In the genomic region with DNA sequence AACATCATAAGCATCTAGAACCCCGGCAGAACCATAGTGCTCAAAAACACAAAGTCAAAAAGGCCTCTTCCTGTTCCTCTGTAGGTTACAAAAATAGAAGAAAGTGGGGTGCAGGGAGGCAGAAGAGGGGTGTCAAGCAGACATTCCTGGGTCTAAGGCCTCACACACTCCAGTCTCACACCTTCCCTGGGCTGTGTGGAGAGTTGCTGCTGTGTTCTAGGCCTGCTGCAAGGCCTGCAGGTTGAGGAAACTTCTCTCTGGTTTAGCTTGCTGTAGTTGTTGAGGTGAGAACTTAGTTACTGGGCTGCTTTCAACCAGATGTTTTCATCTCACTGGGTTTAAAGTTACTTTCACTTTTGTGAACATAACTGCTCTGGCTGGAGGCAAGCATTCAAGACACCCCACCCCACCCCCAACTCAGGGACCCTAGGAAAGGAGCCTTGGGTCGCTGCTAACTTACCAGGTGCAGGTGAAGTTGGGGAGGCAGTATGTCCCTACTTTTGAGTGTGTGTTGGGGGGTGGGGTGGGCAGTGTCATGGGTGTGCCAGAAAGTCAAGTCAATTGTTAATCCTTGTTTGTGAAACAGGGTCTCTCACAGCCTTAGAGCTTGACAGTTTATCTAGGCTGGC, we compare ENCODE assay signal across 17 mouse cellular contexts.
A peak's percentile ranks its signal among the peaks of the same experiment; 100 is the strongest.
DNase-seq lines count a peak whose midpoint lies in the region; ATAC-seq lines count a peak whose summit lies in the region.
"Had no signal": no experiment of that assay in that cellular context is flagged by ENCODE, and none has a peak within 500 bp of the region (broad histone marks: within the 10 kb centered on the region; RNA-seq: fewer than 3 reads in every experiment).

No protein-coding gene starts in this region.

- H3K27me3 ChIP-seq in heart, embryonic 16.5 days (ENCODE audit: control insufficient read depth, insufficient read depth, low read length), result no peaks in the 10 kb centered on the region
- H3K27me3 ChIP-seq in megakaryocyte, embryonic 14.5 days (replicated peaks), result peaks cover 5% of the 10 kb centered on the region
- H3K27me3 ChIP-seq: liver, embryonic 12.5 days; lung, embryonic 15.5 days had no signal

- DNase-seq in heart, postnatal 10 days, result no peak
- DNase-seq in thymus, postnatal 25 days, result peak; percentile 79
- DNase-seq in left cerebral cortex, postnatal 14 days (ENCODE audit: low spot score in 2 of 2), result no peak
- no peak for DNase-seq in layer of hippocampus, adult 8-10 months (ENCODE audit: low spot score in 2 of 2)
- DNase-seq in left cerebral cortex, postnatal 36 days (ENCODE audit: low spot score in 2 of 2), result no peak
- DNase-seq: cerebellum, postnatal 25 days; gastrocnemius, postnatal 10 days; heart, postnatal 36 days; right cerebral cortex, postnatal 14 days had no signal

- no peaks in the 10 kb centered on the region for H3K36me3 ChIP-seq in heart, embryonic 16.5 days (ENCODE audit: control insufficient read depth, insufficient read depth)
- no peaks in the 10 kb centered on the region for H3K36me3 ChIP-seq in megakaryocyte, embryonic 14.5 days (replicated peaks; ENCODE audit: low read length)
- H3K36me3 ChIP-seq: G1E; liver, embryonic 12.5 days; lung, embryonic 15.5 days had no signal

- ATAC-seq in heart, embryonic 16.5 days (replicated peaks; ENCODE audit: extremely low read depth, insufficient read depth, low FRiP score), result 0 out of 2 replicates have a peak, but pooled peaks have one; percentile 34
- ATAC-seq in activated CD4-positive, CD25-positive, alpha-beta regulatory T cell, adult 4 months, result peak; percentile 60
- ATAC-seq: forebrain, embryonic 16.5 days; hindbrain, postnatal 0 days; liver, embryonic 12.5 days had no signal

- no peaks in the 10 kb centered on the region for H3K4me1 ChIP-seq in heart, embryonic 16.5 days (ENCODE audit: control insufficient read depth, insufficient read depth, low read length)
- peaks cover 18% of the 10 kb centered on the region for H3K4me1 ChIP-seq in megakaryocyte, embryonic 14.5 days
- H3K4me1 ChIP-seq: liver, embryonic 12.5 days; lung, embryonic 15.5 days had no signal

- H3K4me2 ChIP-seq in heart, embryonic 16.5 days (ENCODE audit: low read depth, low read length), result no peak overlapping the region
- H3K4me2 ChIP-seq: liver, embryonic 12.5 days; lung, embryonic 15.5 days had no signal

- no peak overlapping the region for H3K4me3 ChIP-seq in heart, embryonic 16.5 days (ENCODE audit: low read length)
- peak overlapping the region; percentile 84 for H3K4me3 ChIP-seq in megakaryocyte, embryonic 14.5 days (replicated peaks)
- H3K4me3 ChIP-seq: liver, embryonic 12.5 days; lung, embryonic 15.5 days had no signal

- no peaks in the 10 kb centered on the region for H3K9me3 ChIP-seq in heart, embryonic 16.5 days (replicated peaks; ENCODE audit: control insufficient read depth, low read length)
- H3K9me3 ChIP-seq in megakaryocyte, embryonic 14.5 days, result no peaks in the 10 kb centered on the region; the same call in 1 of the 2 replicates
- H3K9me3 ChIP-seq: liver, embryonic 12.5 days; lung, embryonic 15.5 days had no signal

- H3K9ac ChIP-seq in heart, embryonic 16.5 days (ENCODE audit: low read length), result no peak overlapping the region
- H3K9ac ChIP-seq: liver, embryonic 12.5 days; lung, embryonic 15.5 days had no signal

- intact Hi-C loops in heart, postnatal 10 days (cut with DNase I), result no loop called here
- intact Hi-C loops in left cerebral cortex, postnatal 14 days (cut with DNase I), result no loop called here
- intact Hi-C loops in left cerebral cortex, postnatal 36 days (cut with DNase I), result no loop called here

- peak overlapping the region; percentile 20; the same call in 1 of the 2 replicates for H3K27ac ChIP-seq in heart, embryonic 16.5 days (ENCODE audit: low read length)
- H3K27ac ChIP-seq: hindbrain, postnatal 0 days; liver, embryonic 12.5 days; lung, embryonic 15.5 days had no signal

- 64% methylated on average over 2 of the region's 2 CpGs for WGBS in heart, embryonic 16.5 days
